Mouse (Mus musculus): ENCODE data around the gene Canx. TPM values are rescaled to one million over a fixed set of nuclear protein-coding genes. Genes with fewer than 3 reads are reported as not detected.
"Not testable (repeated sequence)": the region's sequence is repeated elsewhere in the genome, so short reads cannot be mapped to it uniquely, and the experiment has no call there.

The Canx gene
- polyA plus RNA-seq, 1 experiment from 2014 or later = 248 TPM

DNA sequence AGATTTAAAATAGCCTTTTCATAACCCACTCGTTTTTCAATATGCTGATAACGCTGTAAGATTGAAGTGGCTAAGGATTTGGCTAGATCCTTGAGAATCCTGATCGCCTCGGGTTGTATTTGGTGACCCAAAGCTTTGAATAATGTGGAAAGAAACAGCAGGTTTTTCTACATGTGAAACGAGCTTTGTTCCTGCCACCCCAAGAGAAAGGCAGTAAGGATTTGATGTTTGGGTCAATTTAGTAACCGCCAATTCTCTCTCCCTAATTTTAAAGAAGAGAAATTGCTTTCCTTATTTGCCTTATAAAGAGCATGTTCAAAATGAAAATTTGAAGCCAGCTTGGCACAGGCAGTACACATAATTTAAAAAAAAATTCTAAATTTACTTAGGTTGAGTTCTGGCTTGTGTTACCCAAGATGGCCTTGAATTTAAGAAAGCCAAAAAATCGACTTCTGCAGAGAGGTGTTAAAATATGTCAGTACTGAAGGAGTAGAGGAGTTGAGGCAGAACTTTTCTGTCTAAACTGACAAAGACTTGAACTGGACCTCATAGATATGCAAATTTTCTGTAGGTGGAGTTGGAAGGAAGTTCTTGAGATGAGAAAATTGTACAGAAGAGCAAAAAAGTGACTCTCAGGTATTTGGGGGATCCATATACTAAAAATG lies 961 bp upstream of the Canx start:
- no peaks in the 10 kb centered on the region for H3K9me3 ChIP-seq (ENCODE audit: control insufficient read depth, low read length)
- ATAC-seq (replicated peaks; ENCODE audit: low FRiP score) (no peak), DNase-seq (ENCODE audit: low spot score) (no peak)
- H3K4me3 ChIP-seq (ENCODE audit: low read depth, low read length) = peak overlapping the region; percentile 93
- peak overlapping the region; percentile 87 for H3K9ac ChIP-seq (ENCODE audit: low read length)
- H3K4me1 ChIP-seq (replicated peaks; ENCODE audit: control insufficient read depth, insufficient read depth, low read length) = peaks cover 8% of the 10 kb centered on the region
- no peaks in the 10 kb centered on the region for H3K27me3 ChIP-seq (ENCODE audit: control insufficient read depth, insufficient read depth, low read length)
- no peaks in the 10 kb centered on the region for H3K36me3 ChIP-seq (ENCODE audit: control insufficient read depth, insufficient read depth, low read length)
- peak overlapping the region; percentile 75 for H3K27ac ChIP-seq (ENCODE audit: low read depth, low read length)
- 8% methylated on average over 7 of the region's 7 CpGs for WGBS
- H3K4me2 ChIP-seq (ENCODE audit: low read depth, low read length, severe bottlenecking) = peak overlapping the region; percentile 66

DNA sequence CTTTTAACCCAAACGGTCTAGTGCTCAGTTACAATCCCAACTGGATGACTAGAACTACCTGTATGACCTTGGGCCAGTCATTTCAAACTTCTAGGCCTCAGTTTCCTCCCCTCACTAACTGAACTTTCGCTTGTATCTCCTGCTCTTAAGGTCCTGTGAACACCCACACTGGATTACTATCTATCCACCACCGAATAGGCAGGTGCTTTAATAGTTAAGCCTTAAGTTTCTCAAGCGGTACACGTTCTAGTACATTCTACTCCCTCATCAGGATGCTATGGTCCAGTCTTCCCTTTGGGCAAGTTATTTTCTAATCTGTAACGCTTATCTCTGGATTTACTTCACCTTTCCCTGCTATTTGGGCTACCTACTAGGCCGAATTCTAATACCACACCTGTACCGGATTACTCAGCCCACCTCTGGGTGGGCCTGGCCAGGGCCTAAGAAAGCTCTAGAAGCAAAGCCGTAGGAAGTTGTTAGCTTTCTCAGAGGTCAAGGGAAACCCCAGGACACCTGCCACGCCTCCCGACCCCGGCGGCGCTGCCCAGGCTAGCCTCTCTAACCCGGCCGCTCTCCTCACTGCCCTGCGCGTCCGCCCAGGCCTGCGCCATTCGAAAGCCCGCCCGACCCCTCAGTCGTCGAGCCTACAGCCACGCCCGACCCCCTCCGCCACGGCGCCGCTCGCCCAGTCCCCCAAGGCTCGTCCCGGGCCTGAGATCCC lies 562 bp downstream of the Canx start:
- peak overlapping the region; percentile 85 for H3K4me2 ChIP-seq (ENCODE audit: low read depth, low read length, severe bottlenecking)
- DNase-seq (ENCODE audit: low spot score) (no peak), ATAC-seq (replicated peaks; ENCODE audit: low FRiP score) (peak; percentile 81)
- H3K9me3 ChIP-seq (ENCODE audit: control insufficient read depth, low read length) = no peaks in the 10 kb centered on the region
- peak overlapping the region; percentile 93 for H3K4me3 ChIP-seq (ENCODE audit: low read depth, low read length)
- H3K27ac ChIP-seq (ENCODE audit: low read depth, low read length) = peak overlapping the region; percentile 84
- H3K9ac ChIP-seq (ENCODE audit: low read length) = peak overlapping the region; percentile 96
- peaks cover 8% of the 10 kb centered on the region for H3K4me1 ChIP-seq (replicated peaks; ENCODE audit: control insufficient read depth, insufficient read depth, low read length)
- no peaks in the 10 kb centered on the region for H3K36me3 ChIP-seq (ENCODE audit: control insufficient read depth, insufficient read depth, low read length)
- H3K27me3 ChIP-seq (ENCODE audit: control insufficient read depth, insufficient read depth, low read length) = no peaks in the 10 kb centered on the region
- WGBS = 2% methylated on average over 34 of the region's 34 CpGs

DNA sequence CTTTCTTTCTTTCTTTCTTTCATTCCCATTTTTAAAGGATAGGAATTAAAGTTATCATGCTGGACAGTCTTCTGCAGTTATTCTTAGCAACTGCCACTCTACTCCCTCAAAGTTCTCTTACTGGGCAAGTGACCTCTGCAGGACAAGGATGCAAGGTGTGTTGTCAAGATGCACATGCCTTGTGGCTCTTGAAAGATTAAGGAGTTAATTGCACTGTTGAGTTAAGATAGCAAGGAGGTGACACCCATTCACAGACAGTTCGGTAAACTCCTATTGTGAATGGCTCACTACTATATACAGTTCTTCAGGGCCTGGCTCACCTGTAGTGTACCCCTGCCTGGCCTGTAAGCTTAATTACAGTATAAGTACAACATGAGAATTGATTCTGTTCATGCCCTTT lies 1.6 kb downstream of the Canx start:
- peaks cover 8% of the 10 kb centered on the region for H3K4me1 ChIP-seq (replicated peaks; ENCODE audit: control insufficient read depth, insufficient read depth, low read length)
- peak overlapping the region; percentile 93 for H3K4me3 ChIP-seq (ENCODE audit: low read depth, low read length)
- ATAC-seq (replicated peaks; ENCODE audit: low FRiP score) = no peak
- H3K27me3 ChIP-seq (ENCODE audit: control insufficient read depth, insufficient read depth, low read length) = no peaks in the 10 kb centered on the region
- peak overlapping the region; percentile 96 for H3K9ac ChIP-seq (ENCODE audit: low read length)
- WGBS = 53% methylated on average over 1 of the region's 1 CpGs
- H3K4me2 ChIP-seq (ENCODE audit: low read depth, low read length, severe bottlenecking) = peak overlapping the region; percentile 85
- no peak overlapping the region for H3K27ac ChIP-seq (ENCODE audit: low read depth, low read length)
- H3K9me3 ChIP-seq (ENCODE audit: control insufficient read depth, low read length) = no peaks in the 10 kb centered on the region
- DNase-seq (ENCODE audit: low spot score) = no peak
- H3K36me3 ChIP-seq (ENCODE audit: control insufficient read depth, insufficient read depth, low read length) = no peaks in the 10 kb centered on the region

- no peak for ATAC-seq (replicated peaks; ENCODE audit: low FRiP score)
- no peak overlapping the region for H3K4me2 ChIP-seq (ENCODE audit: low read depth, low read length, severe bottlenecking)
- H3K27me3 ChIP-seq (ENCODE audit: control insufficient read depth, insufficient read depth, low read length) = no peaks in the 10 kb centered on the region
- DNase-seq (ENCODE audit: low spot score) = no peak
- H3K27ac ChIP-seq (ENCODE audit: low read depth, low read length) = no peak overlapping the region
- no peak overlapping the region for H3K4me3 ChIP-seq (ENCODE audit: low read depth, low read length)
- H3K9ac ChIP-seq (ENCODE audit: low read length) = no peak overlapping the region
- peaks cover 8% of the 10 kb centered on the region for H3K4me1 ChIP-seq (replicated peaks; ENCODE audit: control insufficient read depth, insufficient read depth, low read length)
- no peaks in the 10 kb centered on the region for H3K9me3 ChIP-seq (ENCODE audit: control insufficient read depth, low read length)
- no peaks in the 10 kb centered on the region; the same call in 1 of the 2 replicates for H3K36me3 ChIP-seq (ENCODE audit: control insufficient read depth, insufficient read depth, low read length)
Observed at GRCm38 (mm10) chr11:50322345-50322744, 3.1 kb downstream of the Canx start.

- H3K4me3 ChIP-seq (ENCODE audit: low read depth, low read length) = no peak overlapping the region
- no peak overlapping the region for H3K27ac ChIP-seq (ENCODE audit: low read depth, low read length)
- H3K4me1 ChIP-seq (replicated peaks; ENCODE audit: control insufficient read depth, insufficient read depth, low read length) = peaks cover 8% of the 10 kb centered on the region
- DNase-seq (ENCODE audit: low spot score) (no peak), ATAC-seq (replicated peaks; ENCODE audit: low FRiP score) (no peak)
- no peaks in the 10 kb centered on the region; the same call in 1 of the 2 replicates for H3K36me3 ChIP-seq (ENCODE audit: control insufficient read depth, insufficient read depth, low read length)
- H3K9me3 ChIP-seq (ENCODE audit: control insufficient read depth, low read length) = no peaks in the 10 kb centered on the region
- 96% methylated on average over 6 of the region's 6 CpGs for WGBS
- H3K4me2 ChIP-seq (ENCODE audit: low read depth, low read length, severe bottlenecking) = no peak overlapping the region
- H3K9ac ChIP-seq (ENCODE audit: low read length) = no peak overlapping the region
- H3K27me3 ChIP-seq (ENCODE audit: control insufficient read depth, insufficient read depth, low read length) = no peaks in the 10 kb centered on the region
Observed at GRCm38 (mm10) chr11:50321239-50321638, 4.2 kb downstream of the Canx start.

DNA sequence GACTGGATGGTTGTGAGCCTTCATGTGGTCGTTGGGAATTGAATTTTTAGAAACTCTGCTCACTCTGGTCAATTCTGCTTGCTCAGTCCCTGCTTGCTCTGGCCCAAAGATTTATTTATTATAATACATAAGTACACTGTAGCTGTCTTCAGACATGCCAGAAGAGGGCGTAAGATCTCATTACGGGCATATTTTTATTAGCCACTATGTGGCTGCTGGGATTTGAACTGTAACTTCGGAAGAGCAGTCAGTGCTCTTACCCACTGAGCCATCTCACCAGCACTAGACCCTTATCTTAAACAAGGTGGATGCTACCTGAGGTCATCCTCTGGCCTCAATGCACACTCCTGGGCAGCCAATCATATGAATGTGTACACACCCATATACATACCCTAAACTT lies 6.1 kb downstream of the Canx start:
- ATAC-seq (replicated peaks; ENCODE audit: low FRiP score); H3K27ac ChIP-seq (ENCODE audit: low read depth, low read length); H3K4me1 ChIP-seq (replicated peaks; ENCODE audit: control insufficient read depth, insufficient read depth, low read length); H3K36me3 ChIP-seq (ENCODE audit: control insufficient read depth, insufficient read depth, low read length); DNase-seq (ENCODE audit: low spot score); H3K27me3 ChIP-seq (ENCODE audit: control insufficient read depth, insufficient read depth, low read length); H3K4me3 ChIP-seq (ENCODE audit: low read depth, low read length); H3K4me2 ChIP-seq (ENCODE audit: low read depth, low read length, severe bottlenecking); H3K9me3 ChIP-seq (ENCODE audit: control insufficient read depth, low read length); H3K9ac ChIP-seq (ENCODE audit: low read length): not testable (repeated sequence)
- 87% methylated on average over 4 of the region's 4 CpGs for WGBS

DNA sequence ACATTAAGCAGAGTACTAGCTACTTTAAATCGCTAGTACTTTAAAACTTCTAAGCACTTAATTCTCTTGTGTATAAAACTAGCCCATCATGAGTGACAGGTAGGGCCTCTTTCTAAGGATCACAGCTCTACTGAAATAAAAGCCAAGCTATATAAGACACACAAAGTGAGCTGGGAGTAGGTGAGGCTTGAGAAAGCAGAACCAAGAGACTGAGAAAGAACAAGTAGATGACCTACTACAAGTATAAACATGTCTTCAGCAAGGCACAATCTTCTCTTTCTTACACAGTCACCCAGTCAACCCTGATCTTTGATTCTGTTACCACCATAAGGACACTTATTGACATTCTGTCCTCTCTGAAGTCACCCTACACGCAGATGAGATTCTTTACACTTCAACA lies 12.7 kb downstream of the Canx start:
- ATAC-seq (replicated peaks; ENCODE audit: low FRiP score) (no peak), DNase-seq (ENCODE audit: low spot score) (no peak)
- peaks cover 8% of the 10 kb centered on the region for H3K36me3 ChIP-seq (ENCODE audit: control insufficient read depth, insufficient read depth, low read length)
- no peaks in the 10 kb centered on the region for H3K9me3 ChIP-seq (ENCODE audit: control insufficient read depth, low read length)
- 98% methylated on average over 2 of the region's 2 CpGs for WGBS
- no peak overlapping the region for H3K4me2 ChIP-seq (ENCODE audit: low read depth, low read length, severe bottlenecking)
- H3K27ac ChIP-seq (ENCODE audit: low read depth, low read length) = no peak overlapping the region
- H3K4me3 ChIP-seq (ENCODE audit: low read depth, low read length) = no peak overlapping the region
- no peaks in the 10 kb centered on the region for H3K4me1 ChIP-seq (replicated peaks; ENCODE audit: control insufficient read depth, insufficient read depth, low read length)
- H3K27me3 ChIP-seq (ENCODE audit: control insufficient read depth, insufficient read depth, low read length) = no peaks in the 10 kb centered on the region
- no peak overlapping the region for H3K9ac ChIP-seq (ENCODE audit: low read length)

DNA sequence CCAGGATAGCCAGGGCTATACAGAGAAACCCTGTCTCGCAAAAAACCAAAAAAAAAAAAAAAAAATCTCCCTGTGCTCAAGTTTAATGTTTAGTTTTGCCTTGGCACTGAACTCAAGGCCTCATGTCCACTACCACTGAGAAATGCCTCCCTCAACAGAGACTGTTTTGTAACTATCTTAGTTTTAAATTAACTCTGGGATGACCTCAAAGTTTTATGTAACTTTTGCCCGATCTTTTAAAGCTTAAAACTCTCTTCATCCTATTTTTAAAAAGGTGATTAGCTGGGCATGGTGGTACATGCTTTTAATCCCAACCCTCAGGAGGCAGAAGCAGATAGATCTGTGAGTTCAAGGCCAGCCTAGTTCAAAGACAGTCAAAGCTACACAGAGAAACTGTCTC lies 22.1 kb downstream of the Canx start:
- Histone ChIP-seq H3K9ac (ENCODE audit: low read length) (no peak overlapping the region), H3K4me3 (ENCODE audit: low read depth, low read length) (no peak overlapping the region), H3K36me3 (ENCODE audit: control insufficient read depth, insufficient read depth, low read length) (peaks cover 33% of the 10 kb centered on the region), H3K27me3 (ENCODE audit: control insufficient read depth, insufficient read depth, low read length) (no peaks in the 10 kb centered on the region), H3K4me1 (replicated peaks; ENCODE audit: control insufficient read depth, insufficient read depth, low read length) (no peaks in the 10 kb centered on the region), H3K4me2 (ENCODE audit: low read depth, low read length, severe bottlenecking) (no peak overlapping the region), H3K9me3 (ENCODE audit: control insufficient read depth, low read length) (no peaks in the 10 kb centered on the region), H3K27ac (ENCODE audit: low read depth, low read length) (no peak overlapping the region)
- WGBS = 91% methylated on average over 2 of the region's 2 CpGs
- ATAC-seq (replicated peaks; ENCODE audit: low FRiP score) (no peak), DNase-seq (ENCODE audit: low spot score) (no peak)

All from forebrain, embryonic 11.5 days (tissue).